Mouse (Mus musculus): Measurements from ENCODE around the gene Rnf126. TPM values are rescaled to one million over a fixed set of nuclear protein-coding genes. Genes with fewer than 3 reads are reported as not detected.

Gene Rnf126
- polyA plus RNA-seq, 1 experiment from 2014 or later = 93.0 TPM

DNA sequence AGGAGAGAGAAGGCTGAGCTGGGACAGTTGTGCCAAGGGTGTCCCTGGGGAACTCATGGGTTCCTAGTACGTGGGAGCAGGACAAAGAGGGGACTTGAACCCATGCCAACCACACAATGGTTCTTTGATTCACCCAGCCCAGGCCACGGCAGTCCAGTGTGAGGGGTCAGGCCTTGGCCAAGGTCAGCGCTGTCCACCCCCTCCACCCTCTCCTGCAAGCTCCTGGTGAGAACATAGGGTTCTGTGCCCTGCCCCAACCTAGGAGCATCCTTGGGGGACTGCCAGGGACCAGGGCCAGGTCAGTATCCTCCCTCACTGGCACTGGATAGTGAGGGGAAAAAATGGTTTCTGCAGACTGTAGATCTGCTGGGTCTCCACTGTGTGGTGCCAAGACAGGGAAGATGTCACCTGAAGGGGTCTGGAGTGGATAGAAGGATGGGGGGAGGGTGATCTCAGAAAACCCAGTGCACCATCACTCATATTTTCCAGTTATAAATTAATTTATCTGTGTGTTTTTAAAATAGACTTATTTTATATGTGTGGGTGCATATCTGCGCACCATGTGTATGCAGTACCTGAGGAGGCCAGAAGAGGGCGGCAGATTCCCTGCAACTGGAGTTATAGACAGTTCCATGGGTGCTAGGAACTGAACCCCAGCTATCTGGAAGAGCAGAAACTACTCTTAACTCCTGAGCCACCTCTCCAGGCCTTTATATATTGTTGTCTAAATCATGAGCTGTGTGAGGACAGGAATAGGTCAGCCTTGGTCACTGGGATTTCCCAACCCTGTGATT lies 7.9 kb upstream of the Rnf126 start:
- ATAC-seq (ENCODE audit: low FRiP score, low read depth) = no peak
- no peak overlapping the region for H3K4me3 ChIP-seq
- H3K4me2 ChIP-seq (replicated peaks) = no peak overlapping the region
- no peak overlapping the region for H3K9ac ChIP-seq
- no peaks in the 10 kb centered on the region for H3K36me3 ChIP-seq
- H3K27me3 ChIP-seq = peaks cover 27% of the 10 kb centered on the region
- WGBS = 69% methylated on average over 5 of the region's 5 CpGs
- H3K4me1 ChIP-seq = peaks cover 31% of the 10 kb centered on the region
- H3K27ac ChIP-seq = no peak overlapping the region
- H3K9me3 ChIP-seq = peaks cover 6% of the 10 kb centered on the region; the same call in 1 of the 2 replicates

DNA sequence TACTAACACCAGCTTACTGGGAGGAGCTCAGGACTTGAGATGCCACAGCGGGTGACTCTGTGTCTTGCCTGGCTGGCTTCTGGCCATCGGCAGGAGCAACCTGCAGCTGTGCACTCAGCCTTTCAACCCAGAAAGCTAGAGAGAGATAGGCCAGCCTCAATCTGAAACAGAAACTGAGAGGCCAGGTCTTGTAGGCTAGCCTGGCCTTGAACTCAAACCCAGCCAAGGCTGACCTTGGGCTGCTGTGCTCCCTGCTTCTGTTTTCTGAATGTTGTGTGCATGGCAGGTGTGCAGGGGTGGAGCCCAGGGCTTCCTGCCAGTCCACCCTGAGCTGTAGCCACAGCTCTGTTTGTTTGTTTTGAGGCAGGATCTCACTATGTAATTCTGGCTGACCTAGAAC lies 6.5 kb upstream of the Rnf126 start:
- peaks cover 6% of the 10 kb centered on the region; the same call in 1 of the 2 replicates for H3K9me3 ChIP-seq
- no peak overlapping the region for H3K9ac ChIP-seq
- H3K4me2 ChIP-seq (replicated peaks) = no peak overlapping the region
- no peak overlapping the region for H3K27ac ChIP-seq
- H3K4me1 ChIP-seq = peaks cover 19% of the 10 kb centered on the region
- H3K36me3 ChIP-seq = no peaks in the 10 kb centered on the region
- H3K4me3 ChIP-seq = no peak overlapping the region
- peaks cover 13% of the 10 kb centered on the region for H3K27me3 ChIP-seq
- 87% methylated on average over 2 of the region's 2 CpGs for WGBS
- ATAC-seq (ENCODE audit: low FRiP score, low read depth) = no peak

DNA sequence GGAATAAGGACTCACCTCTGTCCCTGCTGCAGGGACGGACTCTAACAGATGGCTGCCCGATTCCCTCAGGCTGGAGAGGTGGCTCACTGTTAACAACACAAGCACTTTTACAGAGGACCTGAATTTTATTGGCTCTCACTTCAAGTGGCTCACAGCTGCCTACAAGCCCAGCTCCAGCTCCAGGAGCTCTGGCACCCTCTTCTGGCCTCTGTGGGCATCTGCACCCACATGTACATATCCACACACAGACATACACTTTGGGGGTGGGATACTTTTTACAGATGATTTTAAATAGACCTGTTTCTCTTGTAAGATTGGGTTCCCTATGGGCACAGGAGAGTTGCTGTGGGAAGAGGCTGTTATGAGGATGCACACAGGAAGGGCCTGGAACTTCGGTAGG lies 5.6 kb upstream of the Rnf126 start:
- H3K27ac ChIP-seq = no peak overlapping the region
- H3K9me3 ChIP-seq = peaks cover 6% of the 10 kb centered on the region; the same call in 1 of the 2 replicates
- 79% methylated on average over 3 of the region's 3 CpGs for WGBS
- H3K4me2 ChIP-seq (replicated peaks) = no peak overlapping the region
- peaks cover 17% of the 10 kb centered on the region for H3K4me1 ChIP-seq
- ATAC-seq (ENCODE audit: low FRiP score, low read depth) = no peak
- no peak overlapping the region for H3K9ac ChIP-seq
- no peaks in the 10 kb centered on the region for H3K36me3 ChIP-seq
- H3K4me3 ChIP-seq = no peak overlapping the region
- 0 out of 2 replicates have a peak, but pooled peaks cover 5% of the 10 kb centered on the region for H3K27me3 ChIP-seq

DNA sequence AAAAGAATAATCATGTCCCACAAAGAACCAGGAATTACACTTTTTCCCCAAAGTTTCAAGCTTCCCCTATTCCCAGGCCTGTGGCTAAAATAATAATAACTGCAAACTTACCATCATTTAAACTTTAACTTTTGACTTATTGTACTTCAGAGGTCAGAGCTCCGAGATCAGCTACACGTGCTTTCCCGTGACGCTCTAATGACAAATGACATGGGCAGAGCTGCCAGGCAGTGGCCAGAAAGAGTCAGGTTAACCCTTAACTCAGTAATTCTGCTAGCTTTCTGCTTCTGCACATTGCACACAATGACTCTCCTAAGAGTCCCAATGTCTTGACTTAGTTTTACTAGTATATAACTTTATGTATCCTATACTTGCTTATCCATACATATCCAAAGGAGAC lies 2.6 kb upstream of the Rnf126 start:
- ATAC-seq (ENCODE audit: low FRiP score, low read depth) = no peak
- Histone ChIP-seq H3K27me3 (no peaks in the 10 kb centered on the region), H3K4me3 (no peak overlapping the region), H3K9me3 (no peaks in the 10 kb centered on the region), H3K4me2 (replicated peaks) (no peak overlapping the region), H3K4me1 (peaks cover 25% of the 10 kb centered on the region), H3K27ac (no peak overlapping the region), H3K9ac (no peak overlapping the region), H3K36me3 (peaks cover 4% of the 10 kb centered on the region; the same call in 1 of the 2 replicates)
- WGBS = 33% methylated on average over 4 of the region's 4 CpGs

DNA sequence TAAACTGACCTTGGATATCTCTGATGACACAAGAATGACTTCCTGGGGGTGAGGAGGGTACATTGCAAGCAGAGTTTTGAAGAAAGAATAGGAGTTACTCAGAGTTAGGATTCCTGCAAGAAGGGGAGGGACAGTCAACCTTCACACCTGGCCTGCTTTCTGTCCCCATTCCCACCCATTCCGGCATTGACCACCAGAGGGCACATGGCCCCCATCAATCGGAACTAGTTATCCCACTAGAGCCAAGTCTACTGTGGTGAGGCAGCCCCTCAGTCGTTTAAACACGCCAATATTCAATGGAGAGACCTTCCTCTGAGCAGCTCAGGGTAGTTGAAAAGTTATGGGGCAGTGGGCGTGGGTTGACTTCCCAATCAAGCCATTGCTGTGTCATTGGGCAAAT lies 1.6 kb upstream of the Rnf126 start:
- no peak overlapping the region for H3K9ac ChIP-seq
- peaks cover 29% of the 10 kb centered on the region for H3K4me1 ChIP-seq
- H3K9me3 ChIP-seq = no peaks in the 10 kb centered on the region
- H3K27me3 ChIP-seq = no peaks in the 10 kb centered on the region
- ATAC-seq (ENCODE audit: low FRiP score, low read depth) = no peak
- peaks cover 4% of the 10 kb centered on the region; the same call in 1 of the 2 replicates for H3K36me3 ChIP-seq
- peak overlapping the region; percentile 97; the same call in 1 of the 2 replicates for H3K4me2 ChIP-seq (replicated peaks)
- no peak overlapping the region for H3K4me3 ChIP-seq
- WGBS = 0% methylated on average over 5 of the region's 5 CpGs
- no peak overlapping the region for H3K27ac ChIP-seq

DNA sequence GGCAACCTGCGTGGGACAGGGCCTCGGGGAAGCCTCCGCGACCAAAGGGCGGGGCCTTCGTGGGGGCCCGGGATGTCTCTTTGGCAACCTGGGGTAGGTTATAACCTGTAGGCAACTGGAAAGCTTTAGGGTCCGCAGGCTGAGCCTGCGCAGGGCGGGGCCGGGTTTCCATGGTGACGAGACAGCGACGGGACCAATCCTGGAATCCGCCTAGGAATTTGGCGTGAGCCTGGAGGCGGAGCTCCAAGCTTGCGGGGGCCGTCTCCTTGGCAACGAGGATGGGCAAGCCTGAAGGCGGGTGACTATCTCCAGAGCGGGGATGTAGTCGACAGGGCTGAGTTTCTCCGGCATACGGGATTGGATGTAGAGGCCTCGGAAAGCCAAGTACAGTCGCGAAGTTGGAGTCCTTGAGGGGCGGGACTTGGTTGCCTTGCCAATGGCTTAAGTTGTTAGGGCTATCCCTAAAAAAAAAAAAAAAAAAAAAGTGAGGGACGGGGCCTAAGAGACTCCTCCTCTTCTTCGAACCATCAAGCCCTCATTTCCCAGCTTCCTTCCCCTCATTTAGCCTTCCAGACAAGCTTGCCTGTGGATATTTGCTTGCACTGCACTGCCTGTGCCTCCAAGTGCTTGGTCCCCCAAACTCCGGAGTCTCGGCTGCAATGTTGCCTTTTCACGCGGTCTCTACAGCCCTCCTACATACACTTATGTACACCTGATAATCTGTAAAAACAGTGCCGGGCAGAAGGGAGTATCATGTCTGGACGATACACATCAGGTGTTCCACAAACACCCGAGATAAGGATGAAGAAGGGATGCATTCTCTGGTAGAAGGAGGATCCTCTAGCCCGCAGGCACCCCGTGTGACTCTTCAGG lies 856 bp upstream of the Rnf126 start:
- H3K27ac ChIP-seq = peak overlapping the region; percentile 86
- H3K36me3 ChIP-seq = peaks cover 10% of the 10 kb centered on the region; the same call in 1 of the 2 replicates
- ATAC-seq (ENCODE audit: low FRiP score, low read depth) = peak; percentile 85
- peak overlapping the region; percentile 96 for H3K4me3 ChIP-seq
- no peaks in the 10 kb centered on the region for H3K27me3 ChIP-seq
- peak overlapping the region; percentile 62 for H3K9ac ChIP-seq
- peaks cover 29% of the 10 kb centered on the region for H3K4me1 ChIP-seq
- WGBS = 12% methylated on average over 40 of the region's 40 CpGs
- H3K4me2 ChIP-seq (replicated peaks) = peak overlapping the region; percentile 97
- no peaks in the 10 kb centered on the region for H3K9me3 ChIP-seq

DNA sequence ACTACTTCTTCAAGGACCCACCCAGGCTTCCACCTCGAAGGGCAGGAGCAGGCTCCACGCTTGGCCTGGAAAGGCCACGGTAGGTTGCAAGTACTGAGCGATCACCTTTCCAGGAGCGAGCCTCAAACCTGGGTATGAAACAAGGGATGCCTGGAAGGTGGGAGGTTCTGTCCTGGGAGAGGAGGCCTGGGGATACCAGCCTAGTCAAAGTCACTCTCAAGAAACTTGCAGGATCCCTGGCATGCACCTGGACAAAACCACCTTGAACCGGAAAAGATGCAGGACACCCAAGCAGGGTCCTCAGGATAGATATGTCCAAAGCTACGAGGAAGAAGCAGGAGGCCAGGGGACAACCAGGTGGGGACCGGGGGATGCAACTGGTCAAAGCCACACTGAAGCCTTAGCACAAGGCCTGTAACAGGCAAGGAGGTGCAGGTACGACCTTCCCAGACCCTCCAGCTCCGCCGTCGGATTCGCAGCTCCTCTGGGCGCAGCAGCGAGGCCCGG lies 698 bp downstream of the Rnf126 start:
- Histone ChIP-seq H3K4me3 (peak overlapping the region; percentile 96), H3K36me3 (peaks cover 25% of the 10 kb centered on the region), H3K4me1 (peaks cover 29% of the 10 kb centered on the region), H3K9me3 (no peaks in the 10 kb centered on the region), H3K4me2 (replicated peaks) (peak overlapping the region; percentile 97), H3K27me3 (no peaks in the 10 kb centered on the region), H3K9ac (peak overlapping the region; percentile 94), H3K27ac (peak overlapping the region; percentile 92; the same call in 1 of the 2 replicates)
- WGBS = 8% methylated on average over 15 of the region's 16 CpGs
- no peak for ATAC-seq (ENCODE audit: low FRiP score, low read depth)

DNA sequence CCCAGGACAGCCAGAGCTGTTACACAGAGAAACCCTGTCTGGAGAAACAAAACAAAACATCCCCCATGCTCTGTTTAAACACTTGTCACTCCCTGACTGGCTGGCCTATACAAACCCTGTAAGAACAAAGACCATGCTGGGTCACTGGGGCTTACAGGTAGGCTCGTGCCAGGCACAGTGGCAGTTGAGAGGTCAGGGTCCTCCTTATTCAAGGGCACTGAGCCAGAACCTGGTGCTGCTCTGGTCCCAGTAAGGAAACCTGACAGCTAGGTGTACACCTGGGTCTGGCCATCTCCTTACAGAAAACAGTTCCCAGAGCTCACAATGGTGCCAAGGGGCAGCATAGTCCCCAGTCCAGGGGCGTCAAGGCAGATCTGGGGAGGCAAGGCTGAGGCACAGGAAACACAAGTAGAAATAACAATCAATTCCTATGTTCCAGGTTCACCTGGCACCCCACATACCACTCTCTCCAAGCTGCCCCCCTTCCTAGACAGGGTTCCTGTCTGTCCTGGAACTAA lies 1.5 kb downstream of the Rnf126 start:
- Histone ChIP-seq H3K4me1 (peaks cover 29% of the 10 kb centered on the region), H3K9ac (peak overlapping the region; percentile 94), H3K4me2 (replicated peaks) (peak overlapping the region; percentile 97), H3K9me3 (no peaks in the 10 kb centered on the region), H3K27ac (no peak overlapping the region), H3K4me3 (peak overlapping the region; percentile 96), H3K36me3 (peaks cover 33% of the 10 kb centered on the region), H3K27me3 (no peaks in the 10 kb centered on the region)
- ATAC-seq (ENCODE audit: low FRiP score, low read depth) = no peak
- WGBS = 86% methylated on average over 2 of the region's 2 CpGs

DNA sequence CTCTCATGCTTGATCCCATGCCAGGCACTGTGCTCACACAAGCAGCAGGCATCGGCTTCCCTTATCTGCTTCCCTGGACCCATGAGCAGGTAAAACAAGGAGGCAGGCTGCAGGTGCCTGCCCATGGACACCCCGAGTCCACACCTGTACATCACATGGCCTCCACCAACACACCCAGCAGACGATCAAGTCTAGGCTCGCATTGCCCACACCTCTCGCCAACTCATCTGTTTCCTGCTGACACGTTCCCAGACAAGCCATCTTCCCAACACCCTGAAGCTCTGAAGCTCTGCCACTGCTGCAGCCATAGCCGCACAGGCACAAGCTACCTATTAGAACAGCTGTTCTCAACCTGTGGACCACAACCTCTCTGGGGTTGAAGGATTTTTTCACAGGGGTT lies 2.5 kb downstream of the Rnf126 start:
- Histone ChIP-seq H3K36me3 (peaks cover 42% of the 10 kb centered on the region), H3K9ac (0 out of 2 replicates have a peak overlapping the region, but pooled peaks have one; percentile 94), H3K9me3 (no peaks in the 10 kb centered on the region), H3K4me2 (replicated peaks) (no peak overlapping the region), H3K27me3 (no peaks in the 10 kb centered on the region), H3K4me3 (no peak overlapping the region), H3K4me1 (peaks cover 29% of the 10 kb centered on the region), H3K27ac (no peak overlapping the region)
- no peak for ATAC-seq (ENCODE audit: low FRiP score, low read depth)
- WGBS = 80% methylated on average over 7 of the region's 7 CpGs

DNA sequence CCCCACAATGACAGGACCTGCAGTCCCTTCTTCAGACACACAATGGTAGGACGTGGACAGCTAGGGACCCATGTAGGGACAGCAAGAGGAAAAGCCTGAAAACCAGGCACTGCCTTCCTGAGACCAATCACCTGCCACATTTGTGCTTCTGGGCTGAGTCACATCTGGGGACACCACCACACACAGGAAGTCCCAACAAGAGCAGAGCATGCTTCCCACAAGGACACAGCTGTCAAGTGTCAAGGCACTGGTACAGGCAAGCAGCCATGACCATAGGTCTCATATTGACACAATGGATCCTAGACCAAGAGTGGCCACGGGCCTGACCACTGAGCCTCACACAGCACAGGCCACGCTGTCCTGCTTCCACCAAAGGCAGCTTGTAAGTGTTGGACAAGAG lies 3.9 kb downstream of the Rnf126 start:
- Histone ChIP-seq H3K4me3 (no peak overlapping the region), H3K9me3 (no peaks in the 10 kb centered on the region), H3K9ac (0 out of 2 replicates have a peak overlapping the region, but pooled peaks have one; percentile 94), H3K4me2 (replicated peaks) (no peak overlapping the region), H3K36me3 (peaks cover 55% of the 10 kb centered on the region), H3K27me3 (no peaks in the 10 kb centered on the region), H3K4me1 (peaks cover 25% of the 10 kb centered on the region), H3K27ac (no peak overlapping the region)
- ATAC-seq (ENCODE audit: low FRiP score, low read depth) = no peak
- 86% methylated on average over 3 of the region's 3 CpGs for WGBS

DNA sequence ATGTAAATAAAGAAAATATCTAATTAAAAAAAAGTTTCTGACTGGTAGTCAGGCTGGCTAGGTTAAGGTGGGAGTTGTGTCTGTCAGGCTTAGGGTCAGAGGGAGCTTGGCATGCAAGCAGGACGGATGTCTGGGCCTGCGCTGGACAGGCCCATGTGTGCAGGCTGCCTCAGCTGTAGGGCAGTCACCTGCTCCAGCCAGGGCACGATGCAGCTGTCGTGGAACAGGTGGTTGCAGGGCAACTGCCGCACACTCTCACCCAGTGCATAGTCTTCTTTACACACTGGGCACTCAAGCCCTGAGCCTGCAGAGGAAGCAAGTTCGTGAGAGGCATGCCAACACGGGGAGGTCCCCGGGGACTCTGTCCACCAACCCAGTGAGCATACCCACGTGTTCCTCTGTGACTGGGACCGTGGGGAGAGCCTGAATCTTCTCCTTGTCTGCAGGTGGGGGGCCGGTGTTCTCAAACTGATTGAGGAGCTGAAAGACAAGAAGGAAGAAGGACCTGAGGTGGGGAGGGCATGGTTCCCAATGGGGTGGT lies 6.1 kb downstream of the Rnf126 start:
- no peak overlapping the region for H3K4me2 ChIP-seq (replicated peaks)
- no peaks in the 10 kb centered on the region for H3K27me3 ChIP-seq
- H3K9me3 ChIP-seq = no peaks in the 10 kb centered on the region
- H3K4me3 ChIP-seq = no peak overlapping the region
- no peak overlapping the region for H3K27ac ChIP-seq
- ATAC-seq (ENCODE audit: low FRiP score, low read depth) = no peak
- no peak overlapping the region for H3K9ac ChIP-seq
- peaks cover 77% of the 10 kb centered on the region for H3K36me3 ChIP-seq
- 90% methylated on average over 11 of the region's 11 CpGs for WGBS
- peaks cover 17% of the 10 kb centered on the region for H3K4me1 ChIP-seq

Measured in limb, embryonic 13.5 days (tissue).